Comparison of ENCODE assay signal across 8 mouse cellular contexts in the genomic region with DNA sequence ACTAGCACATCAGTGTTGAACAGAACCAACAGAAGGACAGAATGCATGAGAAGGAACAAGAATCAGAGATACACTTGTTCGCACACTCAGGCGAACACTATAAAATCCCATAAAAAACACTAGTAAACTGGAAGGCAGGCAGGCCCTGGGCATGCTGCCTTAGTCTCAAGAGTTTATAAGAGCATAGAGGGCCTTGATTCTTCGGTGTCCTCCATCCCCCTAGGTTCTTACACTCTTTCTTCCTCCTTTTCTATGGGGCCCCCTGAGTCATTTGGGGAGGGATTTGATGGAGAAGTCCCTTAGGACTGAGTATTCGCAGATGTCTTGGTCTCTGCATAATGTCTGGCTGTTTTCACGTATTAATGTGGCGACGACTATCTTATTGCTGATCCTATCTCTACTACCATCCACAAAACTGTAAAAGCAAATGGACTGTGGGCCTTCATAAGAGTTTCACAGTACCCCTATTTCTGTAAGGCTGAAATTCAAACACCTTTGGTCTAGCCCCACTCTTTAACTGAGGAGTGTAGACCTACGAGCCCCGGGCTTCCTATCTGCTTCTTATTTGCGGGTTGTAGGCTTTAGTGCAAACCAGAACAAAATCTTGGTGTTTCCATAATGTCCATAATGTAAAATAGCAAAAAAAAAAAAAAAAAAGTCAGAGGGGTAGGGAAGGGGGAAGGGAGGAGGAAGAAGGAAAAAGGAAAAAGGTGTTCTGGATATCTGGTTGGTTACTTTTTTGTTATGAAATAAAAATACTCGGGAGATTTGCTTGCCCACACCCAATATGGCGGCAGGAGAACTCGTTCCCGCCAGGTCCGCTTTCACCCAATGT. TPM values are rescaled to one million over a fixed set of nuclear protein-coding genes. Genes with fewer than 3 reads are reported as not detected.
DNase-seq lines count a peak whose midpoint lies in the region; ATAC-seq and TF ChIP-seq lines count a peak whose summit lies in the region.

No protein-coding gene starts in this region.

- H3K4me1 ChIP-seq in heart, embryonic 12.5 days (replicated peaks) = peaks cover 16% of the 10 kb centered on the region
- H3K4me1 ChIP-seq in forebrain, postnatal 0 days (ENCODE audit: insufficient read depth) = no peaks in the 10 kb centered on the region

- no peak for DNase-seq in heart, adult 8-10 months (ENCODE audit: low spot score)
- peak; percentile 63 for DNase-seq in MN1 (ENCODE audit: low spot score)
- DNase-seq in forebrain, postnatal 0 days = no peak
- DNase-seq in T-cell, adult 2 months (ENCODE audit: low spot score) = no peak
- no peak for DNase-seq in layer of hippocampus, postnatal 14 days (ENCODE audit: low spot score in 2 of 2)
- DNase-seq in kidney, postnatal 14 days = no peak

- peaks cover 16% of the 10 kb centered on the region for H3K36me3 ChIP-seq in heart, embryonic 12.5 days
- peaks cover 5% of the 10 kb centered on the region; the same call in 1 of the 2 replicates for H3K36me3 ChIP-seq in forebrain, postnatal 0 days (ENCODE audit: insufficient read depth)
- peaks cover under 1% of the 10 kb centered on the region; the same call in 1 of the 2 replicates for H3K36me3 ChIP-seq in macrophage (ENCODE audit: inconsistent target)

- peaks cover 36% of the 10 kb centered on the region for H3K79me2 ChIP-seq in macrophage (ENCODE audit: inconsistent target)

- peaks cover 20% of the 10 kb centered on the region for H3K27me3 ChIP-seq in heart, embryonic 12.5 days (replicated peaks)
- H3K27me3 ChIP-seq in forebrain, postnatal 0 days (ENCODE audit: insufficient read depth, low read length) = no peaks in the 10 kb centered on the region

- no peak for TF ChIP-seq CTCF in forebrain, postnatal 0 days (IDR thresholded peaks at IDR 0.05; ENCODE audit: low read depth)

- H3K27ac ChIP-seq in heart, embryonic 12.5 days (ENCODE audit: poor library complexity, severe bottlenecking) = no peak overlapping the region
- peak overlapping the region; percentile 70 for H3K27ac ChIP-seq in forebrain, postnatal 0 days (ENCODE audit: low read depth, low read length)
- peak overlapping the region; percentile 76 for H3K27ac ChIP-seq in macrophage

- no peak for ATAC-seq in heart, embryonic 12.5 days (ENCODE audit: insufficient number of reproducible peaks, low FRiP score)
- ATAC-seq in forebrain, postnatal 0 days = no peak; the same call in 1 of the 2 replicates

- H3K9ac ChIP-seq in heart, embryonic 12.5 days = no peak overlapping the region
- peak overlapping the region; percentile 36; the same call in 1 of the 2 replicates for H3K9ac ChIP-seq in forebrain, postnatal 0 days

- H3K9me3 ChIP-seq in heart, embryonic 12.5 days (replicated peaks) = no peaks in the 10 kb centered on the region
- H3K9me3 ChIP-seq in forebrain, postnatal 0 days (ENCODE audit: low read length) = no peaks in the 10 kb centered on the region

- H3K4me3 ChIP-seq in heart, embryonic 12.5 days = peak overlapping the region; percentile 91
- peak overlapping the region; percentile 60 for H3K4me3 ChIP-seq in forebrain, postnatal 0 days (ENCODE audit: low read depth, low read length)
- peak overlapping the region; percentile 79; the same call in 1 of the 2 replicates for H3K4me3 ChIP-seq in macrophage (ENCODE audit: inconsistent target)

- WGBS in heart, embryonic 12.5 days = 51% methylated on average over 15 of the region's 15 CpGs
- 51% methylated on average over 15 of the region's 15 CpGs for WGBS in forebrain, postnatal 0 days
- WGBS in macrophage (ENCODE audit: missing documents) = 57% methylated on average over 15 of the region's 15 CpGs

- H3K4me2 ChIP-seq in heart, embryonic 12.5 days = peak overlapping the region; percentile 78
- H3K4me2 ChIP-seq in forebrain, postnatal 0 days (ENCODE audit: low read depth) = peak overlapping the region; percentile 42

RNA-seq across cellular contexts. Expression of a gene that starts 0.5 kb away (rescaled TPM):
- polyA plus RNA-seq in heart, embryonic 12.5 days (2016; fragmentation: Nextera tagmentation; extraction: Ambion mirVana) = 134 and 145 TPM in 2 replicates
- 10 to 100 TPM in 3 of 4 experiments, 1 to 10 TPM in 1; 8.8 to 13.1 (median 10.9) TPM for total RNA-seq in heart, adult 8-10 months (2022)
- total RNA-seq in forebrain, postnatal 0 days (2014; rRNA removed) = 31.9 and 40.0 TPM in 2 replicates
- polyA plus RNA-seq in forebrain, postnatal 0 days (2015; fragmentation: Nextera tagmentation; extraction: Ambion mirVana) = 25.6 and 30.9 TPM in 2 replicates
- 10 to 100 TPM in 16 of 26 experiments, 1 to 10 TPM in 10; 3.6 to 49.4 (median 17.3) TPM for total RNA-seq in macrophage (2018; cell fraction: chromatin; rRNA removed)
- total RNA-seq in macrophage (2018; cell fraction: cytosol; rRNA removed) = 10 to 100 TPM; 11.1 to 27.7 (median 17.6) TPM
- total RNA-seq in macrophage (2018; cell fraction: nucleus; rRNA removed) = 10 to 100 TPM in 19 of 26 experiments, 1 to 10 TPM in 7; 5.5 to 82.4 (median 12.4) TPM
- 17.3 to 71.9 TPM (median 64.3 TPM) in 3 replicates for polyA plus RNA-seq in macrophage (2018)
- 10 to 100 TPM; 12.1 to 12.9 TPM for total RNA-seq in layer of hippocampus, postnatal 14 days (2021)

RNA-seq across cellular contexts. Expression of a gene that starts 40.4 kb away (rescaled TPM):
- polyA plus RNA-seq in heart, embryonic 12.5 days (2016; fragmentation: Nextera tagmentation; extraction: Ambion mirVana) = 0.15 TPM in 1 of 2 replicates, not detected in the other
- not detected for total RNA-seq in heart, adult 8-10 months (2022)
- total RNA-seq in forebrain, postnatal 0 days (2014; rRNA removed) = not detected in 2 replicates
- polyA plus RNA-seq in forebrain, postnatal 0 days (2015; fragmentation: Nextera tagmentation; extraction: Ambion mirVana) = 0.23 and 0.25 TPM in 2 replicates
- total RNA-seq in macrophage (2018; cell fraction: chromatin; rRNA removed) = not detected
- not detected for total RNA-seq in macrophage (2018; cell fraction: cytosol; rRNA removed)
- total RNA-seq in macrophage (2018; cell fraction: nucleus; rRNA removed) = not detected
- not detected in 3 replicates for polyA plus RNA-seq in macrophage (2018)
- total RNA-seq in layer of hippocampus, postnatal 14 days (2021) = not detected

RNA-seq across cellular contexts. Expression of a gene that starts 47.1 kb away (rescaled TPM):
- 0.06 and 0.08 TPM in 2 replicates for polyA plus RNA-seq in heart, embryonic 12.5 days (2016; fragmentation: Nextera tagmentation; extraction: Ambion mirVana)
- not detected for total RNA-seq in heart, adult 8-10 months (2022)
- total RNA-seq in forebrain, postnatal 0 days (2014; rRNA removed) = not detected in 2 replicates
- 0.04 and 0.05 TPM in 2 replicates for polyA plus RNA-seq in forebrain, postnatal 0 days (2015; fragmentation: Nextera tagmentation; extraction: Ambion mirVana)
- total RNA-seq in macrophage (2018; cell fraction: chromatin; rRNA removed) = not detected
- total RNA-seq in macrophage (2018; cell fraction: cytosol; rRNA removed) = not detected
- total RNA-seq in macrophage (2018; cell fraction: nucleus; rRNA removed) = not detected
- polyA plus RNA-seq in macrophage (2018) = not detected in 3 replicates
- total RNA-seq in layer of hippocampus, postnatal 14 days (2021) = not detected

RNA-seq across cellular contexts. Expression of a gene that starts 58.3 kb away (rescaled TPM):
- polyA plus RNA-seq in heart, embryonic 12.5 days (2016; fragmentation: Nextera tagmentation; extraction: Ambion mirVana) = not detected in 2 replicates
- not detected for total RNA-seq in heart, adult 8-10 months (2022)
- 0.24 TPM in 1 of 2 replicates, not detected in the other for total RNA-seq in forebrain, postnatal 0 days (2014; rRNA removed)
- polyA plus RNA-seq in forebrain, postnatal 0 days (2015; fragmentation: Nextera tagmentation; extraction: Ambion mirVana) = 0.05 and 0.08 TPM in 2 replicates
- total RNA-seq in macrophage (2018; cell fraction: chromatin; rRNA removed) = not detected
- total RNA-seq in macrophage (2018; cell fraction: cytosol; rRNA removed) = not detected
- total RNA-seq in macrophage (2018; cell fraction: nucleus; rRNA removed) = not detected
- not detected in 3 replicates for polyA plus RNA-seq in macrophage (2018)
- total RNA-seq in layer of hippocampus, postnatal 14 days (2021) = not detected
